Mouse (Mus musculus): ENCODE data around the gene Lsamp.

GRCm38 (mm10) chr16:40470946-40471345 lies 486.8 kb downstream of the Lsamp start:
- no peak for TF ChIP-seq POLR2A (IDR thresholded peaks at IDR 0.05; ENCODE audit: extremely low read depth, insufficient read depth, low read length)
- no peak for TF ChIP-seq CTCF (IDR thresholded peaks at IDR 0.05; ENCODE audit: low read depth, low read length)
